Mouse (Mus musculus) heart, adult 2 months (tissue): ENCODE measurements at regions not wholly inside any gene's neighbourhood (a gene's known extent, or its start where the extent isn't known, plus 50 kb on each side); places are given as distances from the start of the nearest gene placed in this dataset.

Source experiments
- DNase-seq, 2 experiments: peaks; one replicate each; pipeline ENCODE4 v3.0.0; 2021
- H3K27ac ChIP-seq: fragments of 200-600 bp; 2 replicates; pipeline ENCODE4 v1.8.1; 2022
- H3K27me3 ChIP-seq: fragments of 200-500 bp; 2 replicates; pipeline ENCODE4 v1.6.1; 2012; ENCODE audit warnings: mild to moderate bottlenecking, low read length, inconsistent platforms, mixed read lengths; ENCODE audit not compliant: control insufficient read depth, insufficient read depth
- H3K36me3 ChIP-seq: fragments of 200-500 bp; 2 replicates; pipeline ENCODE4 v1.6.1; 2012; ENCODE audit warnings: low read length, inconsistent platforms; ENCODE audit not compliant: control insufficient read depth, insufficient read depth
- H3K4me1 ChIP-seq: fragments of 200-500 bp; 2 replicates; pipeline ENCODE4 v1.6.1; 2011; ENCODE audit warnings: low read length; ENCODE audit not compliant: control insufficient read depth, insufficient read depth
- H3K4me3 ChIP-seq: fragments of 200-600 bp; 2 replicates; pipeline ENCODE4 v1.8.1; 2022
- H3K79me2 ChIP-seq: fragments of 200-500 bp; replicated peaks from 2 replicates; pipeline ENCODE4 v1.6.1; 2012; ENCODE audit warnings: mild to moderate bottlenecking, inconsistent platforms, low read length, moderate library complexity, mixed read lengths; ENCODE audit not compliant: control insufficient read depth, insufficient read depth
- H3K9ac ChIP-seq: fragments of 200-500 bp; 2 replicates; pipeline ENCODE4 v1.6.1; 2012; ENCODE audit warnings: low read depth, mild to moderate bottlenecking, control low read depth, inconsistent platforms, low read length, mixed read lengths
- CTCF ChIP-seq: fragments of 200-600 bp; IDR thresholded peaks from 2 replicates; pipeline ENCODE4 v1.8.1; 2022; ENCODE audit warnings: antibody characterized with exemption, mild to moderate bottlenecking, moderate library complexity
- EP300 ChIP-seq: fragments of 200-500 bp; IDR thresholded peaks from 2 replicates; pipeline ENCODE4 v1.6.1; 2011; ENCODE audit warnings: low read depth, low read length, control low read depth; ENCODE audit not compliant: insufficient read depth
- POLR2A ChIP-seq: fragments of 200-500 bp; IDR thresholded peaks from 2 replicates; pipeline ENCODE4 v1.6.1; 2011; ENCODE audit warnings: mild to moderate bottlenecking, low read depth, low read length, control low read depth; ENCODE audit not compliant: insufficient read depth
- WGBS: fragments of 180-500 bp; shearing (Covaris S2); methylation state at CpG from one replicate; pipeline ENCODE4 v1.1.7; 2018; 5-methylcytosine and 5-hydroxymethylcytosine counted together
- intact Hi-C: fragments of 180-260 bp; cut with DNase I; formaldehyde crosslinking; loops from one replicate; pipeline ENCODE4 v1.15.1; 2025

GRCm38 (mm10) chr13:59248411-59248810 is 336.6 kb downstream of the Agtpbp1 start:
- H3K36me3 ChIP-seq: no peaks in the 10 kb centered on the region
- H3K9ac ChIP-seq: no peak overlapping the region
- H3K79me2 ChIP-seq: no peaks in the 10 kb centered on the region
- no peaks in the 10 kb centered on the region for H3K4me1 ChIP-seq
- WGBS: 92% methylated on average over 9 of the region's 9 CpGs
- TF ChIP-seq EP300 (no peak), CTCF (no peak), POLR2A (no peak)
- no peaks in the 10 kb centered on the region for H3K27me3 ChIP-seq
- H3K27ac ChIP-seq: no peak overlapping the region
- no peak overlapping the region for H3K4me3 ChIP-seq
- DNase-seq: no peak
- intact Hi-C loops: no loop called here

GRCm38 (mm10) chr13:59246984-59247537 is 338.0 kb downstream of the Agtpbp1 start:
- Histone ChIP-seq H3K4me3 (no peak overlapping the region), H3K4me1 (no peaks in the 10 kb centered on the region), H3K36me3 (no peaks in the 10 kb centered on the region), H3K79me2 (no peaks in the 10 kb centered on the region), H3K9ac (no peak overlapping the region), H3K27ac (no peak overlapping the region), H3K27me3 (no peaks in the 10 kb centered on the region)
- TF ChIP-seq CTCF: no peak
- TF ChIP-seq POLR2A: no peak
- no peak for TF ChIP-seq EP300
- 81% methylated on average over 7 of the region's 7 CpGs for WGBS
- DNase-seq: no peak
- intact Hi-C loops: no loop called here

- no peak for DNase-seq
- intact Hi-C loops: no loop called here
- Histone ChIP-seq H3K27me3 (no peaks in the 10 kb centered on the region), H3K4me1 (no peaks in the 10 kb centered on the region), H3K9ac (no peak overlapping the region), H3K36me3 (no peaks in the 10 kb centered on the region), H3K27ac (no peak overlapping the region), H3K79me2 (no peaks in the 10 kb centered on the region), H3K4me3 (no peak overlapping the region)
- WGBS: 51% methylated on average over 6 of the region's 6 CpGs
- TF ChIP-seq POLR2A (no peak), EP300 (no peak), CTCF (no peak)
Measured at GRCm38 (mm10) chr13:59246070-59246469, 339.0 kb downstream of the Agtpbp1 start.

- no peak overlapping the region for H3K27ac ChIP-seq
- TF ChIP-seq CTCF: no peak
- no peak for TF ChIP-seq POLR2A
- TF ChIP-seq EP300: no peak
- WGBS: 90% methylated on average over 1 of the region's 1 CpGs
- intact Hi-C loops: no loop called here
- H3K4me3 ChIP-seq: no peak overlapping the region
- H3K9ac ChIP-seq: no peak overlapping the region
- H3K36me3 ChIP-seq: no peaks in the 10 kb centered on the region
- H3K79me2 ChIP-seq: no peaks in the 10 kb centered on the region
- no peaks in the 10 kb centered on the region for H3K27me3 ChIP-seq
- no peak for DNase-seq
- no peaks in the 10 kb centered on the region for H3K4me1 ChIP-seq
Measured at GRCm38 (mm10) chr13:59244622-59245021, 340.4 kb downstream of the Agtpbp1 start.

GRCm38 (mm10) chr13:59242671-59243070 is 342.4 kb downstream of the Agtpbp1 start:
- H3K4me3 ChIP-seq: no peak overlapping the region
- H3K9ac ChIP-seq: no peak overlapping the region
- WGBS: 34% methylated on average over 4 of the region's 4 CpGs
- no peak for TF ChIP-seq EP300
- no peak for TF ChIP-seq CTCF
- no peak for TF ChIP-seq POLR2A
- H3K36me3 ChIP-seq: no peaks in the 10 kb centered on the region
- H3K27ac ChIP-seq: no peak overlapping the region
- DNase-seq: no peak
- H3K27me3 ChIP-seq: no peaks in the 10 kb centered on the region
- intact Hi-C loops: no loop called here
- no peaks in the 10 kb centered on the region for H3K79me2 ChIP-seq
- H3K4me1 ChIP-seq: no peaks in the 10 kb centered on the region

GRCm38 (mm10) chr13:59238696-59239095 is 346.3 kb downstream of the Agtpbp1 start:
- no peaks in the 10 kb centered on the region for H3K27me3 ChIP-seq
- WGBS: 63% methylated on average over 1 of the region's 1 CpGs

More at GRCm38 (mm10) chr13:59238696-59239095, 346.3 kb downstream of the Agtpbp1 start:
- no peak for DNase-seq
- no peaks in the 10 kb centered on the region for H3K36me3 ChIP-seq
- H3K4me3 ChIP-seq: no peak overlapping the region
- no peaks in the 10 kb centered on the region for H3K4me1 ChIP-seq
- intact Hi-C loops: no loop called here
- no peak overlapping the region for H3K27ac ChIP-seq
- no peaks in the 10 kb centered on the region for H3K79me2 ChIP-seq
- no peak overlapping the region for H3K9ac ChIP-seq
- TF ChIP-seq EP300 (no peak), CTCF (no peak), POLR2A (no peak)
